Mouse (Mus musculus): ENCODE results near the gene Fam102a.

- no peak for TF ChIP-seq CTCF (IDR thresholded peaks at IDR 0.05; ENCODE audit: low read depth, low read length)
- no peak for TF ChIP-seq TAL1 (conservative IDR thresholded peaks at IDR 0.05; ENCODE audit: low read depth, low read length)
- no peak for TF ChIP-seq POLR2AphosphoS5 (IDR thresholded peaks at IDR 0.05; ENCODE audit: insufficient replicate concordance, low read depth, low read length)
- TF ChIP-seq GATA2 (IDR thresholded peaks at IDR 0.05; ENCODE audit: borderline replicate concordance, low read depth, low read length) = no peak
- no peak for TF ChIP-seq GATA1 (IDR thresholded peaks at IDR 0.05; ENCODE audit: borderline replicate concordance, low read length)
Observed at GRCm38 (mm10) chr2:32556019-32556418, 20.9 kb downstream of the Fam102a start.

Data from G1E (cell line).